Mouse (Mus musculus): ENCODE measurements around the gene Casp8.
"Not testable (repeated sequence)": the region's sequence is repeated elsewhere in the genome, so short reads cannot be mapped to it uniquely, and the experiment has no call there.

- not testable (repeated sequence) for TF ChIP-seq CTCF, EP300 (IDR thresholded peaks at IDR 0.05)
These were observed 28.7 kb upstream of the Casp8 start for GRCm38 (mm10) chr1:58766446-58766845.

All from lung, postnatal 0 days (tissue).